Mouse (Mus musculus) frontal cortex, adult 2 months (tissue): ENCODE measurements around the gene Iqsec3. TPM values are rescaled to one million over a fixed set of nuclear protein-coding genes. Genes with fewer than 3 reads are reported as not detected.

ENCODE experiments used
- DNase-seq, 2 experiments: peaks; one replicate each; pipeline ENCODE4 v3.0.0; 2022; ENCODE audit warnings: low spot score in 1 of 2; ENCODE audit errors: extremely low spot score in 1 of 2
- polyA plus RNA-seq: library from polyadenylated mRNA; depleted of rRNA; stranded (reverse); fragments of >200 nt; gene quantifications from 2 replicates; pipeline ENCODE4 v1.2.3, GENCODE M21; 2012

Iqsec3 gene
- polyA plus RNA-seq, 1 experiment: 105 TPM

DNA sequence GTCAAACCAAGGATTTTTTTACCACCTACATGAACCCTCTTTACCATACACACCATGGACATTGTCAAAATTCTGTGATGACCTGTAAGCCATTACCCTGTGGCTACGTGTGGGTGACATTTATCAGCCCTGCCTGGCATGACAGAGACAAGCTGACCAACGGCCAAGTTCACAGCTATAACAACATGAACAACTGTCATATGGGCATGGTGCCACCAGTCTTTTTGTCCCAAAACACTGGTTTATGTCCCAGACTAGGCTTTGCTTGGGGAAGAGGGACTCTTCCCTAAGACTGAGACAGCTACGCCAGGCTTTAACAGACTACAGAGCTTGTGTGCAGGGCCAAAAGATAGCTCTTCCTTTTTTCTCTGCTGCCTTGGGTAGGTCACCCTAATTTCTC lies 16.8 kb downstream of the Iqsec3 start:
- DNase-seq: no peak

DNA sequence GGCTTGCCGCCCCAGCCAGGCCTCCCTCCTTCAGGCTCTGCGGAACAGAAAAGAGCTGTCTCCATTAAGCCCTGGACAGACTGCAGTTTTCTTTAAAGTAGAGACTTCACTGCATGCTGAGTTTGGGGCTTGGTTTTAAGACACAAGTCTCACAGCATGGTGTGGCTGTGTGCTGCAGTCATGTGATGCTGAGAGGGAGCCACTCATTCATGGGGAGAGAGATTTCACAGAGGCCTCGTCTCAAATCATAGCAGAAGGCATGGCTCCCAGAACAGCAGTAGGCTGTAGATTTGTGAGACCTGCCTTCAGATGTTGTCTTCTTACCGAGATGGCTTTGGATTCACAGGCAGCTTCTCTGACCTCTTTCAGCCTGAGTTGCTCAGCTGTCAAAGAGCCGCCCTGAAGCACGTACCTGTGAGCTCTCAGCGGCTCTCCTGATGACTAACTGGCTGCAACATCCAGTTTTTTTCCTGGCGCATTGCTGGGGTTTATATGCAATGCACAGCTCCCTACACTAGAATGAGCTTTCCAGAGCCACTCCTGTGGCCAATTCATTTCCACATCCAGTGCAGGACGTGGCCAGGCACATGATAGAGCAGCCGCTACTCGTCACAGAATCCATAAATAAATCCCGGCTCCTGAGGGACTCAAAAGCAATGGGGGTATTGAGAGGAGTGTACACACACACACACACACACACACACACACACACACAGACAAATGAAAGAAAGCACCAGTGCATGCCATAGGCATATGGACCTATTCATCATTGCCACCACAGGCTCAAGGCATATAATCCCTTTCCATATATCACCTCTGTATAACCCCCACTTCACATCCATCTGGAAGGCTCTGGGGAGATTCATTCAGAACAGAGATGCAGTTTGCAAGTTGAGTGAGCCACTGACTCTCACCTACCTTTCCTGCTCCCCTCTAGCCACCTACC lies 18.7 kb downstream of the Iqsec3 start:
- DNase-seq: peak in 1 of 2 experiments; percentile 42

DNA sequence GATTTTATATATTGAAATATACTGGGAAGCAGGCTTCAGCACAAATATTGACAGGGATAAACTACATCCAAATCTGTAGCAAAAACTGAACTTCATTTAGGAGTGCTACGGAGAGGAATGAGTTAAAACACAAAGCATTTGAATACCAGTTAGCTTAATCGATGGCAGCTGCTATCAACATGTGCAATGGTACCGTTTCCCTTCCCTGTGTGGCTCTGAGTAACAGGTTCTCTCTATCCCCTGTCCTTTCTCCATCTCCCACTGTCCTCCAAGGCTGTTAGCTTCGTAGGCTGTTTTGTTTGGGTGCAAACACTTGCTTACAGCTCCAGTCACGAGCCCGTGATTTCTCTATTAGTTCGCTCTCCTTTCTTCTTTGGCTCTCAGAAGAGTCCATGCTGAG lies 19.7 kb downstream of the Iqsec3 start:
- no peak for DNase-seq

DNA sequence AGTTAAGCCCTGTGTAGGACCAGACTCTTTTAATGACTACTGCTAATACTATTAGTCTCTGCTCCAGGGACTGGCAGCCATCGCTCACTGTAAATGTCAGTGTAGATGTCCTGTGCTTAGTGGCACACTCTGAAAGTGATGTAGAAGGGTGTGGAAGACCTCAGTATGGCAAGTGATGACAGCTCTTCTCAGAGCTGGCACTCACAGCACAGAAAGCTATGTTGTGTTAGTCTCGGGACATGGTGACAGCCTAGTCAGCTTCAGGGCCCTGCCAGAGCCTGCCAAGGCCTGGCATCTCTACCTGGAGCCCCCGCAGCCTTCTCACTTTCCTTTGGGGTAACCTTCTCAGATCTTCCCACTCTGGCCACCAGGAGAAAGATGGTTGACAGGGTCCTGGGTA lies 21.8 kb downstream of the Iqsec3 start:
- DNase-seq: no peak

DNA sequence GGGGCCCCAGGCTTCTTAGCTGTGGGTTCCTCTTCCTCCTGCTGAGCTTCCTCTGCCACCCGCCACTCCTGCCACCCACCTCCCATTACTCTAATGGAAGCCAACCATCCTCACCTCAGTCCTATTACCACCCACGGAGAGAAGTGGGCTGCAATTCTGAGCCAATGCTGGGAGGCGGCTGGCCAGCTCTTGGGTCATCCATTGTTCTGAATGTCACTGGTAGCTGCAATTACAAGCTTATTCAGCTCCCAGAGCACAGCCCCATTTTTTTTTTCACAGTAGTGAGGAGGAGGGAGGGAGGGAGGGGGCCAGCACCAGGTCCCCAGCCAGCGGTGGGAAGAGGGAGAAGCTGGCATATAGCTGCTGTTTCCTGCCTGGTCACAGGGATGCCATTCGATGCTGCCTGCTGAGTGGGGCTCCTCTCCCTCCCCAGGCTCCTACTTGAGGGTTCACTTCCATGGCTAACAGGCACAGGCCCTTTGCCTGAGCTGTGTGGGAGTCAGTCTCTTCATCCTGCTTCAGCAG lies 32.7 kb downstream of the Iqsec3 start:
- DNase-seq: no peak

DNA sequence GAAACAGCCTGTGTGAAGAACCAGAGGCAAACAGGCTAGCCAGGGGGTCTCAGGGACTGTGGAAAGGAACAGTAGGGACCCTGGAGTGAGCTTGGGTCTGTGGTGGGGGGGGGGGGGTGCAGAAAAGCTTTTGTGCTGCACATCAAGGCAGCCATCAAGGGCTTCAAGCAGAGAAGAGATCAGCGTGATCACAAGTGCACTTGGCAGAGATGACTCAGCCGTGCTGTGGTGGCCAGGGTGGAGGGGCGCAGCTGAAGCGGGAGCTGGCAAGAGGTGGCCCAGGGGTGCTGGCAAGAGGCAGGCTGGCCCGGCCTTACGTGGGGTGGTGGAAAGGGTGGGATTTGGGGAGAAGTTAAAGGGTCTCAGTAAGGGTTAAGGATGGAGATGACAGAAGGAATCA lies 48.6 kb downstream of the Iqsec3 start:
- DNase-seq: no peak

DNA sequence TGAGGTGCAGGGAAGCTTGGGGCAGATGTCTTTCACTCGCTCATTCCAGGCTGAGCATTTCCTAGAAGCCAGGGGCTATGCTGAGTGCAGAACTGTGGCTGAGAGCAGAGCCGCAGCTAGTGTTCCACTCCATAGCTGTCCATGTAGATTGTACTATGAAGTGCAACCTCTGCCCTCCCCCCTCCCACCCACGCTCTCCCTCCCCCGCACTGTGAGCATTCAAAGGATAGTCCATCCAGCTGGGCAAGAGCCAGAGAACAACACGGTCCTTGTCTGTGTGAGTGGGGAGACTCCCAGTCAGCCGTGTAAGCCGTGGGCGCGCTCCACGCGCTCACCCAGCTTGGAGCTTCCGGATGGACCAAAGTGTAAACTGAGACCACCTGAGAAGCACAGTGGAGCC lies 49.1 kb downstream of the Iqsec3 start:
- peak in 1 of 2 experiments; percentile 33 for DNase-seq

DNA sequence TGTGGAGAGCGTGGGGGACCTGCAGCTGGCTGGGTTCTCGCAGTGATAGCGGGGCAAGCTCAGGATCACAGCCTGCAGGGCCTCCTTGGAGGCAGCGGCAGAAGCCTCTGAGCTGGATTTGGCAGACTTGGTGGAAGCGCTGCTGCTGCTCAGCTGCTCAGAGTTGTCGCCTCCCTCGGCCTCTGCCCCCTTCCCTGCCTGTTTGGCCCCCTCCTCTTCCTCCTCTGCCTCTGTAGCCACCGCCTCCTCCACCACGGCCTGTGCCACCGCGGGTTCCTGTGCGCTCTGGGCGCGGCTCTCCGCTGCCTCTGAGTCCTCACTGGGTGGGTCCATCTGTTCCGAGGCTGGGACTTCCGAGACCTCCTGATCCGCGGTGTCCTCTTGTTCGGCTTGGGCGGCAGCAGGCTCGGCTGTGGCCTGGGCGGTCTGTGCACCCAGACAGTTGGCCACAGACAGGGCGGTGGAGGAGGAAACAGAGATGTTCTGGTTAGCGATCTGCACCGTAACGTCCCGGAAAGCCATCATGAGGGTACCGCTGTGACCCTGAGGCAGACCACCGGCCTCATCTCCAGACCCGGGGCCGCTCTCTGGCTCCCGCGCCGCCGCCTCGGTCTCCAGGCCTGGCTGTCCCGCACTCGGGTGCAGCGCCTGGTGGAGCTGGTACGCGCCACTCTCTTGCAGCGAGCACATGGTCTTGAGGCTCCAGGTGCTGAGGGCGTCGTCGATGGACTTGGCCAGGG lies 60.8 kb downstream of the Iqsec3 start:
- no peak for DNase-seq

DNA sequence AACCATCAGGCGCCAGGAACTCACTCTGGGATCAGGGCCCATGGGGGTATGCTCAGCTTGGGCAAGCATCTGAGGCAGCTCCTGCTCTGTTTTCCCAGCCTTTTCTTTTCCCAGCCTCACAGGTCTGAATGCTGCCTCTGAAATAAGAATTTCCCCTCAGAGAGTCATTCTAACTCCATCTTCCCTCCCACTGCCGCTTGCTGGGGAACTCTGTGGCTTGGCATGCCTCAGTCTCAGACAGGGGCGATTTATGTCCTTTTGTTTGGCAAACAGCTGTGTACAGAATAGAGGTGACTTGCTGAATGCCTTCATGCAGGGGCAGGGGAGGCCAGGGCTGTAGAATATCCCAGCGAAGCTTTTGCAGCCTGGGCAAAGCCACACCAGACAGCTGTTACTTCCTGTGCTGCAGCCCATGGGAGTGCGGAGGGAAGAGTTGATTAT lies 65.9 kb downstream of the Iqsec3 start:
- no peak for DNase-seq

DNA sequence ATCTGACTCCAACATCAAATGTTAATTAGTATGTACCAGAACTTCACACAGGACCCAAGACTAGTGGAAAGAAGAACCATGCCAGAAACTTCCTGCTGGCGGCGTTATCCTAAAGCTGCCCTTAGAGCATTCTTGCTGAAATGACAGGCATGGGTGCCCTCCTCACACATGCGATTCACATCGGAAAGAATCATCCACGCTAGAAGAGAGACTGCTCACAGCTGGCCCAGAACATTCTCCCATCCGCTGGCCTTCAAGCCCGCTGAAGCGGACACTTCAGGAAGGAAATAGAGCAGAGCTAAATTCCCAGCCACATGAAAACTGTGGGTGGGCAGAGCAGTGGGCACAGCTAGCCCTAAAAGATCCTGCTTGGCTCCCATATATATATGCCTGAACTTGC lies 68.2 kb downstream of the Iqsec3 start:
- DNase-seq: no peak

DNA sequence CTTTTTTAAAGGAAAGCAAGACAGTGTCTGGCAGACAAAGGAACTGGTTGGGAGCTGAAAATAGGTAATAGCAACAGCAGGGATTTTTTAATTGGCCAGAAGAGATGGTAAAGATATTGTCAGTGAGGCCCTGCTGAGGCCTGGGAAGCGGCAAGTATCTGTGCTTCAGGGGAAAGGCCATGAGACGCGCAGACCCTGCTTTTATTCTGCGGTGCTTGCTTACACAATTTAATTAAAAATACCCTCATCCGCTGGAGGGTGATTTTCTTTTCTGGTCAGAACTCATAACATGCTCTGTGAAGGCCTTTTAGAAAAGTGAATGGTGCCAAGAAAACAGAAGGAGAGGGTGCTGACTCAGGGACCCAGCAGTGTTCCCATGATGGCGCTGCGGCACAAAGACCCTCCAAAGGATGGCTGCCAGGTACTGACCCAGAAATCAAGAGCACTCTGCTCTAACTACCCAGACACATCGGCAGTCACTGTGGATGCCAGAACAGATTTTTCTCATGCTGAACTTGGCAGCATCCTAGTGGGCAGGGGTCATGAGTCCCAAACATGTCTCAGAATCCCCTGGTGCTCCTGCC lies 70.7 kb downstream of the Iqsec3 start:
- DNase-seq: no peak

DNA sequence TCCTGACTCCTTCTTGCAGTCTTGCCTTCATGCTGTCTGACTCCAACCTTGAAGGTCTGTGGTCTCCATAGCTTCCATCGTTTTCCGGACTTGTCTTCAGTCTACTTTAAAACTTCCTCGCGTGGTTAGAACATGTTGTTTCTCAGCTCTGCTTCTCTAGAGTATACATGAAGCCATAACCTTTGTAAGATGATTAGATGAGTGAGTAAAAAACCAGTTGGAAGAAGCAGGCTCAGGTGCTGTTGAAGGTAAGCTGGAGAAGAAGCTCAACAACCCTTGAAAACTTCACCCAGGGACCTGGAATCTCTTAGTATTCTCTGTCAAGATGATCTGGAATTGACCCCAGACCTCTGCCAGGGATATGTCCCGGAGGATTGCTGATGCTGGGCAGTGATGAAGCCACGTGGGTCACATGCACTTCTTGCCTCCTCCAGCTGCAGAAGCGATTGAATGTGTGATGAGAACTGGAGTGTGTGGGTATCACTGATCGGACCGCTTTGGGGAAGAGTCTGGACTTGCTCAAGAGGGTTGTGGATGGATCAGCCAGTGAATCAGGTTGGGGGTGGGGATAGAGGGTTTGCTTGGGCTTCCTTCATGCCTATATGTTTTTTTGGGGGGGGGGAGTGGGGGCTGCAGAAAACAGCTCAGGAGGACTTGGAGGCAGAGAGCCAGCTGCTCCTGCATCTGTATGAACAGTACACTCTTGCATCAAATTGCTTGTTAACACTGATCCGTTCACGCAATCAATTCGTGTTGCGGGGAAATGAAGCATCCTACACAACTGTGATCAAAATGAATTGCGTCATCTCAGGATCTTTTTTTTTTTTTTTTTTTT lies 71.4 kb downstream of the Iqsec3 start:
- DNase-seq: no peak

DNA sequence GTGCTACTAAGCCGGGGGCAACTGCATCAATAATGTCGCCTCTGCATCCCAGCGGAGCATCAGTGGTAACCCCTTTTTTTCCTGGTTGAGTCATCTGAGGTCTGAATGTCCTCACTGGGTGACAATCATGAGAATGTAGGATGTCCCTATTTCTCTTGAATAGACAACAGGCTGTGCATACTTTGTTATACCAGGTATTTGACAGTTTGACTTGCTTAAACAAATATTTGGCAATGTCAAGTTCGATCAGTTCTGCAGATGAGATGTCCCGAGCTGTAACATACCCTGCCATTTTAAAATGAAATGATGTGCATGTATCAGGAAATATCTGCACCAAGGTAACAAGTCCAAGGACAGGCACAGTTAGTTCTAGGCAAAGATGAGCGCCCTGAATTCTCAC lies 72.3 kb downstream of the Iqsec3 start:
- DNase-seq: no peak

DNA sequence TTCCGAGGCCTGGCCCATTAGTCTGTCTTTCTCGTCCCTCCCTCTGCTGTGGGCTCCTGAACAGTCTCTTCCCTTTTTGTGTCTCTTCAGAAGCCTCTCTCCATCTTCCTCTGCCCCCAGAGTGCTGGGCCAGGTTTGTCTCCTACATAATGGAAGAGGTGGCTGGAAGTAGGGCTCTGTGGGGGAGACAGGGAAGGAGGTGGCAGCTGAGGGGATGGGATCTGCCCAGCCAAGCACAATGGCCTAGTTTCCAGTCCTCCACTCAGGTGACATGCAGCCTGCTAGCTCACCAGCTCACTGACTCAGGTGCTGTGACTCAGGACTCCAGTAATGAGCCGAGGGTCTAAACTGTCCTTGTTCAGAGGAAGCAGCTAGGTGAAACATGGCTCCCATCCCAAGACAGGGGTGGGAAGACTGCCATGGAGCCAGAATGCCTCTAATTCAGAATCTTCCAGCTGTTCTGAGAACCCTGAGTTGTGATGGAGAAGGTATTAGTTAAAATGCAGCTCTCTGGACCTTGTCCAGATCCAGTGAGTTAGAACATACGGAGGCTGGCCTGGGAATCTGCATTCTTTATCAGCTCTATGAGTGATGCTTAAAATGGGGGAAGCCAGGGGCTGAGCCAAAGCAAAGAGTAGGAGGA lies 80.7 kb downstream of the Iqsec3 start:
- peak in 1 of 2 experiments; percentile 65 for DNase-seq

DNA sequence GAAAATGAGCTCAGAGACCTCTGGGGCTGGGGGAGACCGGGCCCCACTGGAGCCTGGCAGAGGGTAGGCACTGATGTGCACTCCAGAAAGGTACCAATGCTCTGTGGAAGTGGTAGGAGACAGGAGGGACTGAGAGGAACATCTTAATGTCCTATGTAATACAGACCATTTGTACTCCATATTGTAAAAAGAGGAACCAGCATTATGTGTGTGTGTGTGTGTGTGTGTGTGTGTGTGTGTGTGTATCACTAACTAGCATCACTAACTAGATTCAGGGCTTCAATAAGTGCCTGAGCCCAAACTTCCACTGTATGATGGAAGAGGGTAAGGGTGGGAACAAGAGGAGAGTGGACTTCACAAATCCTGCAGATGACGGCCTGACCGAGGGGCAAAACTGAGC lies 88.1 kb downstream of the Iqsec3 start:
- no peak for DNase-seq

DNA sequence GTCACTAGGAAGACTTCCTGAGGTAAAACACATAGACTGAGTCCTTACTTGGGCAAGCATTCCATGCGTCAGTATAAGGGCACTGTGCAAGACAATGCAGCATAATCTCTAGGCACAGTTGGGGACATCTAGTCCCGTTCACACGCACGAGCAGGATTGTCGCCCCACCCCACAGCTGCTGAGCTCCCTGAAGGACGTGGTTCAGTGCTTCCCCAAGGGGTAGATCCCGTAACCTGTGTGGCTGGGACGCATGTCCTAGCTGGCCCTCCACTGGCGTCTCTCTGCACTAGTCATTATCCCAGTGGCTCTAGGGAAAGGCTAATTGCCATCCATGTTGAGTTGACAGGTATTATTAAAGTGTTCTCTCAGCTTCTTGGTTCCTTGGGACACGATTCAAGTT lies 91.4 kb downstream of the Iqsec3 start:
- no peak for DNase-seq

DNA sequence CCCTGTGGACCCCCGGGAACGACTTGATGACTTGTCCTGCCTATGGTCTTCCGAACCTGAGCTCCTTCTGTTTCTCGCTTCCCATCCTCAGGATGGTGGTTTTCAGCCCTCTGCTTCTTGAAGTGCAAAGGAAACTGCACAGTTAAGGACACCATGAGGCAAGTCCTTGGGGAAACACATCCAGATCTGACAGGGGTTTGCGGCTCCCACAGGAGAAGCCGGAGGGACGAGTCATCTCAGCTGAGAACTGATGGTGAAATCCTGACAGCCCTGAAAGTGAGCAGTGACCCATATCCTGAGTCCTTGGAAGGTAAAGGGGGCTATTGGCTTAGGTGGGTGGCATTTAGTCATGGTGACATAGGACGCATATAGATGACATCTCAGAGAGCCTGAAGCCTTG lies 92.9 kb downstream of the Iqsec3 start:
- DNase-seq: no peak

DNA sequence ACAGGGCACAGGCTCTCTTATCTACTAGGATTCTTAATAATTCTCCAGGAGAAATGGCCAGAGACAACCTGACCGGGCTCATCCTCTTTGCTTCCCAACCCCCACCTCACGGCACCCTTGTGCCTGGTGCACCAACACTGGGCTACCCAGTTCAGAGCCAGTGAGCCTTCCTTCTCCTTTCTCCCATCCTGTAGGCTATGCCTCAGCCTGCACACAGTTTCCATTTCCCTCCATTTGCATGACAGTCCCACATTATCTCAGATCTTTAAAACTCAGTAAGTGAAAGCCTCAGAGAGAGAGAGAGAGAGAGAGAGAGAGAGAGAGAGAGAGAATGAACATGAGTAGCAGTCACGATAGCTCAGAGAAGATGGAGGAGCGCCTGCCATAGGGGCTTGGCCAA lies 95.2 kb downstream of the Iqsec3 start:
- DNase-seq: no peak

DNA sequence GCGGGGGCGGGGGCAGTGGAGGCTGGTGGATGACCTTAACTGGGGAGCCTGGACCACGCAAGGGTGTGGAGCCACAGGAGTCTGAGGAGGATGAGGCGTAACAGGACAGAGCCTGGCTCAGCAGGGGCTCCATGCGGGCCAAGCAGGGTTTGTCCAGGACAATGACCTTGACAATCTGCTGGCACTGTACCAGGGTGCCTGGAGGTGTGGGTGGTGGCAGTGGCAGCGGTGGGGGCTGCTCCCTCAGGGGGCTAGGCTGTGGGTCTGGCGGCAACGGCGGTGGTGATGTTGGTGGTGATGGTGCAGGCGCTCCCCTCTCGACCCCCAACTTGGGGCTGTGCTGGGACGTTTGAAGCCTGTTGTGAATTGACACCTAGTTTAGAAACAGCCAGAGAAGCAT lies 97.3 kb downstream of the Iqsec3 start:
- DNase-seq: no peak
